Mouse (Mus musculus) kidney, adult 2 months (tissue): ENCODE data around the gene Aqp9.

Source experiments
- CTCF ChIP-seq: fragments of 200-500 bp; conservative IDR thresholded peaks from 2 replicates; pipeline ENCODE4 v1.5.1; 2011; ENCODE audit warnings: low read depth, mild to moderate bottlenecking, control low read depth, low read length, moderate library complexity, mixed read lengths; ENCODE audit not compliant: insufficient read depth, insufficient read length
- POLR2A ChIP-seq: fragments of 200-500 bp; IDR thresholded peaks from one replicate; pipeline ENCODE4 v1.6.1; 2011; ENCODE audit warnings: low read depth, low read length, control low read depth

- TF ChIP-seq POLR2A (no peak), CTCF (no peak)
These were observed 19.6 kb downstream of the Aqp9 start for GRCm38 (mm10) chr9:71148890-71149289.
